In the genomic region with DNA sequence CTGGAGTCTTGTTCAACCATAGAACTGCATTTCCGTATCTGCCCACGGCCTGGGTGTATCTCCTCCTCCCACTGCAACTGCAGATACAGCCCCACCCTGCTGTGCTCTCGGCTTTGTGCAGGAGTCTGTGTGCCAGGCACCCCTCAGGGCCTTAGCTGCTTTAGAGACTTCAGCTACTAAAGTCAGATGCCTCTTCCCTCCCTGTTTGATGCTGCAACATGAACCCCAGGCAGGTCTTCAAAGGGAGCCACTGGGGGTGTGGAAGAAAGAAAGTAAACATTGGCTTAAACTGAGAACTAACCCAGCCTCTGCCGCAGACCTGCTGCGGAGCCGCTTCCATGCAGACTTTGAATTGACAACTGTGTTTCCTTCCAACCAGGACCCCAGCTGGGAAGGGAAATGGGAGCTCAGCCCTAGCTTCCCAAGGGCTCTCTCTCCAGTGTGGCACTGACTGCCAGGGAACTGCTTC, we compare ENCODE assay signal across 11 mouse cellular contexts.
DNase-seq lines count a peak whose midpoint lies in the region; ATAC-seq and TF ChIP-seq lines count a peak whose summit lies in the region.
"Had no signal": no experiment of that assay in that cellular context is flagged by ENCODE, and none has a peak within 500 bp of the region (broad histone marks: within the 10 kb centered on the region; RNA-seq: fewer than 3 reads in every experiment).

No protein-coding gene starts in this region.

- no peak overlapping the region for H3K4me2 ChIP-seq in embryonic facial prominence, embryonic 11.5 days (ENCODE audit: low read depth, low read length)
- no peak overlapping the region for H3K4me2 ChIP-seq in midbrain, postnatal 0 days (ENCODE audit: low read depth, low read length, poor library complexity, severe bottlenecking)

- no peaks in the 10 kb centered on the region; the same call in 1 of the 2 replicates for H3K4me1 ChIP-seq in embryonic facial prominence, embryonic 11.5 days (ENCODE audit: control insufficient read depth, insufficient read depth, low read length)
- peaks cover 16% of the 10 kb centered on the region; the same call in 1 of the 2 replicates for H3K4me1 ChIP-seq in midbrain, postnatal 0 days (ENCODE audit: insufficient read depth, low read length)

- ATAC-seq in embryonic facial prominence, embryonic 11.5 days (replicated peaks; ENCODE audit: insufficient number of reproducible peaks, low FRiP score, low TSS enrichment, low read depth): no peak
- ATAC-seq in midbrain, postnatal 0 days (ENCODE audit: low FRiP score): no peak
- ATAC-seq in inflammation-experienced regulatory T-cells, adult 6 months: no peak

- WGBS in embryonic facial prominence, embryonic 11.5 days: 4% methylated on average over 6 of the region's 6 CpGs
- WGBS in midbrain, postnatal 0 days: 5% methylated on average over 6 of the region's 6 CpGs

- intact Hi-C loops in left cerebral cortex, postnatal 4 days (cut with DNase I): no loop called here
- intact Hi-C loops in left cerebral cortex, adult 2 months (cut with DNase I): no loop called here

- no peaks in the 10 kb centered on the region for H3K27me3 ChIP-seq in embryonic facial prominence, embryonic 11.5 days (ENCODE audit: control insufficient read depth, insufficient read depth, low read length)
- no peaks in the 10 kb centered on the region for H3K27me3 ChIP-seq in midbrain, postnatal 0 days (ENCODE audit: insufficient read depth, low read length)

- no peak overlapping the region for H3K4me3 ChIP-seq in left cerebral cortex, adult 2 months
- H3K4me3 ChIP-seq in embryonic facial prominence, embryonic 11.5 days (ENCODE audit: low read depth, low read length): no peak overlapping the region
- H3K4me3 ChIP-seq in midbrain, postnatal 0 days (ENCODE audit: low read depth, low read length): no peak overlapping the region

- no peak overlapping the region for H3K9ac ChIP-seq in embryonic facial prominence, embryonic 11.5 days (replicated peaks; ENCODE audit: low read length)
- H3K9ac ChIP-seq in midbrain, postnatal 0 days (replicated peaks; ENCODE audit: low read length, poor library complexity, severe bottlenecking): no peak overlapping the region

- no peak overlapping the region for H3K27ac ChIP-seq in left cerebral cortex, adult 2 months
- H3K27ac ChIP-seq in embryonic facial prominence, embryonic 11.5 days (replicated peaks; ENCODE audit: low read depth, low read length): no peak overlapping the region
- no peak overlapping the region for H3K27ac ChIP-seq in midbrain, postnatal 0 days (ENCODE audit: low read depth, low read length)

- no peaks in the 10 kb centered on the region for H3K36me3 ChIP-seq in embryonic facial prominence, embryonic 11.5 days (replicated peaks; ENCODE audit: control insufficient read depth, insufficient read depth, low read depth, low read length)
- H3K36me3 ChIP-seq in midbrain, postnatal 0 days (ENCODE audit: insufficient read depth, low read length): no peaks in the 10 kb centered on the region

- H3K9me3 ChIP-seq in embryonic facial prominence, embryonic 11.5 days (replicated peaks; ENCODE audit: control insufficient read depth, low read length): no peaks in the 10 kb centered on the region
- no peaks in the 10 kb centered on the region for H3K9me3 ChIP-seq in midbrain, postnatal 0 days (ENCODE audit: low read length)

- no peak for TF ChIP-seq CTCF in left cerebral cortex, adult 2 months (IDR thresholded peaks at IDR 0.05)
- no peak for TF ChIP-seq CTCF in midbrain, postnatal 0 days (IDR thresholded peaks at IDR 0.05)

- peak; percentile 46 for DNase-seq in left cerebral cortex, postnatal 4 days
- DNase-seq in left cerebral cortex, adult 2 months (ENCODE audit: extremely low spot score in 1 of 2, low spot score in 2 of 2): no peak
- peak; percentile 59 for DNase-seq in brain, adult 2 months (ENCODE audit: low read depth, low spot score)
- DNase-seq in embryonic facial prominence, embryonic 11.5 days (ENCODE audit: low spot score): peak; percentile 36
- peak; percentile 15 for DNase-seq in midbrain, postnatal 0 days (ENCODE audit: low spot score)
- no peak for DNase-seq in urinary bladder, postnatal 36 days (ENCODE audit: low spot score in 2 of 2)
- DNase-seq: adrenal gland, postnatal 36 days; heart, postnatal 4 days; layer of hippocampus, adult 9-11 months; right cerebral cortex, postnatal 4 days had no signal

Comparison
In these comparisons a context has a peak if more than half of its experiments do, and no peak if none do; other contexts are left out.
1. DNase-seq: peak in left cerebral cortex, postnatal 4 days (single experiment), brain, adult 2 months (single experiment), embryonic facial prominence, embryonic 11.5 days (single experiment) and midbrain, postnatal 0 days (single experiment); none in left cerebral cortex, adult 2 months (0 of 2) and urinary bladder, postnatal 36 days (0 of 2).